Mouse (Mus musculus) liver, embryonic 15.5 days (tissue): ENCODE data around the gene Dlgap1. TPM values are rescaled to one million over a fixed set of nuclear protein-coding genes. Genes with fewer than 3 reads are reported as not detected.

Experiments used
- ATAC-seq: fragments of 200-750 bp; cut with Nextera tagmentation; 2 replicates; pipeline ENCODE4 v1.8.0; 2017; ENCODE audit warnings: moderate number of reproducible peaks, mild to moderate bottlenecking, moderate library complexity; ENCODE audit not compliant: insufficient read depth
- H3K27ac ChIP-seq: fragments of 300-500 bp; sonication (generic); replicated peaks from 2 replicates; pipeline ENCODE4 v1.5.1; 2015; ENCODE audit warnings: mild to moderate bottlenecking, inconsistent platforms
- H3K27me3 ChIP-seq: fragments of 300-500 bp; sonication (generic); 2 replicates; pipeline ENCODE4 v1.6.1; 2015; ENCODE audit warnings: mild to moderate bottlenecking, inconsistent platforms
- H3K36me3 ChIP-seq: fragments of 300-500 bp; sonication (generic); replicated peaks from 2 replicates; pipeline ENCODE4 v1.6.1; 2015; ENCODE audit warnings: moderate library complexity, mild to moderate bottlenecking, inconsistent platforms
- H3K4me1 ChIP-seq: fragments of 300-500 bp; sonication (generic); replicated peaks from 2 replicates; pipeline ENCODE4 v1.6.1; 2015; ENCODE audit warnings: inconsistent platforms
- H3K4me2 ChIP-seq: fragments of 300-500 bp; sonication (generic); 2 replicates; pipeline ENCODE4 v1.6.1; 2015; ENCODE audit warnings: moderate library complexity, mild to moderate bottlenecking, inconsistent platforms
- H3K4me3 ChIP-seq: fragments of 300-500 bp; sonication (generic); replicated peaks from 2 replicates; pipeline ENCODE4 v1.5.1; 2015; ENCODE audit warnings: mild to moderate bottlenecking, inconsistent platforms
- H3K9ac ChIP-seq: fragments of 300-500 bp; sonication (generic); 2 replicates; pipeline ENCODE4 v1.6.1; 2015; ENCODE audit warnings: moderate library complexity, mild to moderate bottlenecking, inconsistent platforms
- H3K9me3 ChIP-seq: fragments of 300-500 bp; sonication (generic); replicated peaks from 2 replicates; pipeline ENCODE4 v1.6.1; 2016; ENCODE audit warnings: inconsistent platforms
- WGBS: fragments of 180-500 bp; shearing (Covaris S2); methylation state at CpG from one replicate; pipeline ENCODE4 v1.1.7; 2015; ENCODE audit warnings: mixed read lengths; ENCODE audit not compliant: insufficient replicate concordance; 5-methylcytosine and 5-hydroxymethylcytosine counted together
- polyA plus RNA-seq: library from polyadenylated mRNA; unstranded; fragments of >200 nt; fragmentation: Nextera tagmentation; extraction: Ambion mirVana; gene quantifications from 2 replicates; pipeline ENCODE4 v1.2.1, GENCODE M21; 2015

The Dlgap1 gene
- polyA plus RNA-seq, 1 experiment from 2014 or later = 0.02 TPM

DNA sequence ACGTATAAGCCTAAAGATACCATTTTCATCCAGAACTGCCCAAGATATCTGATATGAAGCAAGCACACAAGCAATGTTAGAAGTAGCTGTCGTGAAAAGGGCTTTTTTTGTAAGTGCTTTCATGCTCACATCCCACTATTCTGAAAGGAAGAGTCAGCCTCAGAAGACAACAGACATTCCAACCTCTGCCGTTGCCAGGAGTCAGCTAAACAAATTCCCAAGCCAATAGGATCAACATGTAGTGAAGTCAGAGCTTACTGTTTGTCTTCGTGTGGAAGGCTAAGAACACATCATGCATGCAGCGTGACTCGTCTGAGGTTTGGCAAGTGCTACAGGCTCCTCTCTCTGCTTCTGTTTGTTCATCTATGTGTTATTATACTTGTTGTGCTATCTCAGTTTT, 529.4 kb downstream of the Dlgap1 start:
- Histone ChIP-seq H3K9ac (no peak overlapping the region), H3K36me3 (no peaks in the 10 kb centered on the region), H3K9me3 (no peaks in the 10 kb centered on the region), H3K4me3 (no peak overlapping the region), H3K4me1 (no peaks in the 10 kb centered on the region), H3K27me3 (no peaks in the 10 kb centered on the region), H3K27ac (no peak overlapping the region), H3K4me2 (no peak overlapping the region)
- ATAC-seq = no peak
- WGBS = 60% methylated on average over 6 of the region's 6 CpGs

GRCm38 (mm10) chr17:70501933-70502332, 533.1 kb downstream of the Dlgap1 start:
- H3K4me2 ChIP-seq = no peak overlapping the region
- no peaks in the 10 kb centered on the region for H3K36me3 ChIP-seq
- H3K4me3 ChIP-seq = no peak overlapping the region
- H3K27me3 ChIP-seq = no peaks in the 10 kb centered on the region
- H3K9me3 ChIP-seq = no peaks in the 10 kb centered on the region
- 20% methylated on average over 7 of the region's 7 CpGs for WGBS
- no peak overlapping the region for H3K27ac ChIP-seq
- no peak overlapping the region for H3K9ac ChIP-seq
- no peaks in the 10 kb centered on the region for H3K4me1 ChIP-seq
- ATAC-seq = no peak

- WGBS = 66% methylated on average over 4 of the region's 4 CpGs
- no peaks in the 10 kb centered on the region for H3K4me1 ChIP-seq
- H3K27me3 ChIP-seq = no peaks in the 10 kb centered on the region
- H3K4me2 ChIP-seq = no peak overlapping the region
- no peak overlapping the region for H3K27ac ChIP-seq
- no peak overlapping the region for H3K4me3 ChIP-seq
- H3K9me3 ChIP-seq = no peaks in the 10 kb centered on the region
- no peak for ATAC-seq
- no peak overlapping the region for H3K9ac ChIP-seq
- H3K36me3 ChIP-seq = no peaks in the 10 kb centered on the region
Measured at GRCm38 (mm10) chr17:70507759-70508158, 538.9 kb downstream of the Dlgap1 start.

GRCm38 (mm10) chr17:70510441-70510840, 541.6 kb downstream of the Dlgap1 start:
- H3K4me1 ChIP-seq = no peaks in the 10 kb centered on the region
- H3K27ac ChIP-seq = no peak overlapping the region
- H3K4me2 ChIP-seq = no peak overlapping the region
- no peak for ATAC-seq
- H3K9ac ChIP-seq = no peak overlapping the region
- 68% methylated on average over 5 of the region's 5 CpGs for WGBS
- no peak overlapping the region for H3K4me3 ChIP-seq
- H3K36me3 ChIP-seq = no peaks in the 10 kb centered on the region
- H3K27me3 ChIP-seq = no peaks in the 10 kb centered on the region
- no peaks in the 10 kb centered on the region for H3K9me3 ChIP-seq

DNA sequence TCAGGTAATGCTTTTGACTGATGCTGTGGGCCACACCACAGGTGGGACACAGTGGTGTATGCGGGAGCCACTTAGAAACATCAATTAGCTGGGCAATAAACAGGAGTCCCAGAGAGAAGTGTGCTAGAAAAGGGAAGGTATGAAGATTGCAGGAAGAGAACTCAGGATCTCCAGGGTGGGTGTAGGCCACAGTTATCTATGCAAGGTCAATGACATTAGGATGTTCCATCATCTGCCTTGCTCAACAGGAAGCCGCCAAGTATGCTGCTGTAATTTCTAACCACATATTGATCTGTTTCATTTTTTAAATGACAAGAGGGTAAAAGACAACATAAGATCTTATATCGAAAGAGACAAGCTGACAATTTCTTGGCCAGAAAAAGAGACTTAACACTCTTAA, 542.5 kb downstream of the Dlgap1 start:
- H3K4me1 ChIP-seq = no peaks in the 10 kb centered on the region
- ATAC-seq = no peak
- H3K36me3 ChIP-seq = no peaks in the 10 kb centered on the region
- H3K4me3 ChIP-seq = no peak overlapping the region
- H3K9me3 ChIP-seq = 0 out of 2 replicates have a peak, but pooled peaks cover 3% of the 10 kb centered on the region
- H3K27me3 ChIP-seq = no peaks in the 10 kb centered on the region
- H3K9ac ChIP-seq = no peak overlapping the region
- H3K4me2 ChIP-seq = no peak overlapping the region
- H3K27ac ChIP-seq = no peak overlapping the region
- 70% methylated on average over 3 of the region's 3 CpGs for WGBS

DNA sequence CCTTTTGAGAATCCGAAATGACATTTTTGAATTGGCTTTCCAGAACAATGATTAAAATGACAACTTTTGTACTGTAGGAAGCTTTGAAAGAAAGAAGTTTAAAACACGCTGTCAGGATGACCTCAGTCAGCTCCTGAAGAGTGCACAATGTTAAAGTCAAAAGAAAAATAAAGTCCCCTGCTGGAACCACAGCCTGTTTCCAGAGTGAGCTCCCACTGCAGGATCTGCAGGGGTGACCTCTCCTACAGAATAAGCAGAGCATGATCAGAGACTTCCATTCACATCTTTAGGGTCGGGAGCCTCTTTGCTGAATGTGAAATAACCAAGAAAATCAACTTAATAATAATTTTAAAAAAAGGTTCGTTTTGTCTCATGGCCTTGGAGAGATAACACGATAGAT, 544.9 kb downstream of the Dlgap1 start:
- no peaks in the 10 kb centered on the region for H3K36me3 ChIP-seq
- ATAC-seq = no peak
- no peaks in the 10 kb centered on the region for H3K27me3 ChIP-seq
- no peak overlapping the region for H3K27ac ChIP-seq
- no peak overlapping the region for H3K4me3 ChIP-seq
- no peak overlapping the region for H3K9ac ChIP-seq
- 62% methylated on average over 5 of the region's 5 CpGs for WGBS
- no peaks in the 10 kb centered on the region for H3K4me1 ChIP-seq
- 0 out of 2 replicates have a peak, but pooled peaks cover 3% of the 10 kb centered on the region for H3K9me3 ChIP-seq
- no peak overlapping the region for H3K4me2 ChIP-seq

DNA sequence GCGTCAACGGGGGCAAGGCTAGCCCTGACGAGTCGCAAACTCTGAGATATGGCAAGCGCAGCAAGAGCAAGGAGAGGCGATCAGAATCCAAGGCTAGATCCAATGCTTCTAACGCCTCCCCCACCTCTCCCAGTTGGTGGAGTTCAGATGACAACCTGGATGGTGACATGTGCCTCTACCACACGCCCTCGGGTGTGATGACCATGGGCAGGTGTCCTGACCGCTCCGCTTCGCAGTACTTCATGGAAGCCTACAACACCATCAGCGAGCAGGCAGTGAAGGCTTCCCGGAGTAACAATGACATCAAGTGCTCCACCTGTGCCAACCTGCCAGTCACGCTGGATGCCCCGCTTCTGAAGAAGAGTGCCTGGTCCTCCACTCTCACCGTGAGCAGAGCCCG, 547.6 kb downstream of the Dlgap1 start:
- H3K9me3 ChIP-seq = 0 out of 2 replicates have a peak, but pooled peaks cover 3% of the 10 kb centered on the region
- H3K4me1 ChIP-seq = no peaks in the 10 kb centered on the region
- ATAC-seq = no peak
- H3K4me2 ChIP-seq = no peak overlapping the region
- no peak overlapping the region for H3K9ac ChIP-seq
- H3K27me3 ChIP-seq = no peaks in the 10 kb centered on the region
- H3K27ac ChIP-seq = no peak overlapping the region
- 76% methylated on average over 18 of the region's 18 CpGs for WGBS
- H3K36me3 ChIP-seq = no peaks in the 10 kb centered on the region
- H3K4me3 ChIP-seq = no peak overlapping the region

DNA sequence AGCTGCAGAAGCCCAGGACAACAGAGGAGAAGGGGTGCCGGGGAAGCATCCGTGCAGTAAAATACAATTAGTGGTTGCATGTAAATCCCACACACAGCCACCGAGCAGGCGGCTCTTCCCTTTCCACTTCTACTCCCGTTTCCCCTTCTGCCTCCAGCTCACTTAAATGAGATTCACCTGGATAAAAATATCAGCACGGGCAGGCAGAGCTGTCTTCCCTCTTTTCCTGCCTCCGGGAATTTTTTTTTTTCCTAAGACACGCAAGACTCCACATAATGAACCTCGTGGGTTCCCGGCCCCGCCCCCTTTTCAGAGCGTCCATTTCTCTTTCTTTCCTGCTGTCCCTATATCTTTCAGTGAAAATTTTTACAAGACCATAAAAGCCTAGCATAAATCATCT, 548.5 kb downstream of the Dlgap1 start:
- H3K9ac ChIP-seq = no peak overlapping the region
- H3K4me1 ChIP-seq = no peaks in the 10 kb centered on the region
- 0 out of 2 replicates have a peak, but pooled peaks cover 3% of the 10 kb centered on the region for H3K9me3 ChIP-seq
- ATAC-seq = no peak
- no peak overlapping the region for H3K27ac ChIP-seq
- WGBS = 75% methylated on average over 12 of the region's 12 CpGs
- no peaks in the 10 kb centered on the region for H3K36me3 ChIP-seq
- no peak overlapping the region for H3K4me2 ChIP-seq
- no peak overlapping the region for H3K4me3 ChIP-seq
- H3K27me3 ChIP-seq = no peaks in the 10 kb centered on the region

GRCm38 (mm10) chr17:70521058-70521851, 552.4 kb downstream of the Dlgap1 start:
- ATAC-seq = no peak
- Histone ChIP-seq H3K9ac (no peak overlapping the region), H3K4me1 (no peaks in the 10 kb centered on the region), H3K4me3 (no peak overlapping the region), H3K36me3 (no peaks in the 10 kb centered on the region), H3K4me2 (no peak overlapping the region), H3K27ac (no peak overlapping the region), H3K9me3 (no peaks in the 10 kb centered on the region), H3K27me3 (no peaks in the 10 kb centered on the region)
- 60% methylated on average over 5 of the region's 5 CpGs for WGBS

DNA sequence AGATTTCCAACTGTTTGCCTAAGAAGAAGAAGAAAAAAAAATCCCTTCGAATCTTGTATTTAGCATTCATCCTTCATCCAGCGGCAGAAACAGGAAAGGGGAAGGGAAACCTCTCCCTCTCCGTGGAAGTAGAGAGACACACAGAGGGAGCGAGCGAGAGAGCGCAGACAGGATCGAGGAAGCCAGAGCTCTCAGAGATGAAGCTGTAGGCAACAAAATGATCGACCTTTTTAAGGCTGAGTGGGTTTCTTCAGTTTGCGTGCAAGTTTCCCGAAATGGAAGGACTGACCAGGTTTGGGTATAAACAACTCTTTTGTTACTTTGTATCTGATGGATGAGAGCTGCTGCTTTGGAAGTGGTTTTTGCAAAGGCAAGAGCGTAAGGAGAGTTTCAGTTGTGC, 553.1 kb downstream of the Dlgap1 start:
- Histone ChIP-seq H3K9ac (no peak overlapping the region), H3K4me2 (no peak overlapping the region), H3K27ac (no peak overlapping the region), H3K27me3 (no peaks in the 10 kb centered on the region), H3K9me3 (no peaks in the 10 kb centered on the region), H3K36me3 (no peaks in the 10 kb centered on the region), H3K4me3 (no peak overlapping the region), H3K4me1 (no peaks in the 10 kb centered on the region)
- WGBS = 33% methylated on average over 11 of the region's 11 CpGs
- no peak for ATAC-seq

DNA sequence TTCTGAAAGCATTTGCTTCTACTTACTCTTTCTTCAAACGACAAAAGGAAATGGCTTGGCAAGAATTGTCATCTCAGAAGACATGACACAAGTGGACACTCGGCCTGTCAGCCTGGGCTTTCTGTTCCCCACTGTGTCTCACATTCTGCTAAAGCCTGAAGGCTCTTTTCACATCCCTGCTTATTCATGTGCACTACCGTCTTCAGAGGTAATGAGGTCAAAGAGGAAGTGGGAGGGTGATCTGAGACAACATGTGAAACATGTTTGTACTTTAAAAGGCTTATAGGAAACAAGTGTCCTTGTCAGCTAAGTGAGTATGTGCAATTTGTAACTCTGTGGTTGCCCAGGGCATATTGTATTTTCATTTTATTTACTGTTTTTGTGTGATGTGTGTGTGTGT, 557.1 kb downstream of the Dlgap1 start:
- H3K9ac ChIP-seq = no peak overlapping the region
- no peak for ATAC-seq
- no peaks in the 10 kb centered on the region for H3K9me3 ChIP-seq
- no peaks in the 10 kb centered on the region for H3K36me3 ChIP-seq
- no peak overlapping the region for H3K4me2 ChIP-seq
- H3K27me3 ChIP-seq = no peaks in the 10 kb centered on the region
- H3K4me3 ChIP-seq = no peak overlapping the region
- 31% methylated on average over 3 of the region's 3 CpGs for WGBS
- no peak overlapping the region for H3K27ac ChIP-seq
- no peaks in the 10 kb centered on the region for H3K4me1 ChIP-seq

DNA sequence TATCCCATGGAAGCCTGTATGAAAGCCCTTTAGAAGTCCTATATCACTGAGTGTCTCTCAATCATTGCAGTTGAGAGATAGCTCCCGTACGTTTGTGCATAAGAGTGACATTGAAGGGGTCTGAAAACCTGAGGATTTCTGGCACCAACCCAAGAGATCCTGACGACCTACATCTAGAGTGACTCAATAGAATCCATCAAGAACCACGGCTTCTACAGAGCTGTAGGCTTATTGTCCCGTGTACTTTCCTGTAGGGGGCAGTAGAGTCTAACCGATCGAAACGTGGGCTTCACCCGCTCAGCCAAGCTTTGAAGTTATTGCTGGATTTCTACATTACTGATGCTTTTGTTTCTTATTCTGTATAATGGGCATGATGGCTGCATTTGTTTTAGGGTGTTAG, 558.2 kb downstream of the Dlgap1 start:
- Histone ChIP-seq H3K4me1 (no peaks in the 10 kb centered on the region), H3K9me3 (no peaks in the 10 kb centered on the region), H3K27me3 (no peaks in the 10 kb centered on the region), H3K4me2 (no peak overlapping the region), H3K27ac (no peak overlapping the region), H3K9ac (no peak overlapping the region), H3K4me3 (no peak overlapping the region), H3K36me3 (no peaks in the 10 kb centered on the region)
- ATAC-seq = no peak
- WGBS = 19% methylated on average over 9 of the region's 9 CpGs
